Mouse (Mus musculus): ENCODE data around the gene Rgl1. TPM values are rescaled to one million over a fixed set of nuclear protein-coding genes. Genes with fewer than 3 reads are reported as not detected.

Rgl1 gene
- polyA plus RNA-seq, 1 experiment, result 3.0 TPM

GRCm38 (mm10) chr1:152616777-152617057, 149.4 kb downstream of the Rgl1 start:
- no peaks in the 10 kb centered on the region for H3K27me3 ChIP-seq (ENCODE audit: control insufficient read depth, insufficient read depth, low read length, poor library complexity, severe bottlenecking)
- no peak overlapping the region for H3K27ac ChIP-seq (ENCODE audit: insufficient read depth, low read length)
- TF ChIP-seq CTCF (IDR thresholded peaks at IDR 0.05; ENCODE audit: low read depth, low read length) (no peak), EP300 (IDR thresholded peaks at IDR 0.05; ENCODE audit: insufficient read depth, low read depth, low read length) (no peak), POLR2A (IDR thresholded peaks at IDR 0.05; ENCODE audit: insufficient read depth, low read length) (no peak)
- peaks cover 4% of the 10 kb centered on the region; the same call in 1 of the 2 replicates for H3K9me3 ChIP-seq (replicated peaks; ENCODE audit: control insufficient read depth, insufficient read depth, low read length, poor library complexity, severe bottlenecking)
- no peaks in the 10 kb centered on the region for H3K4me1 ChIP-seq (ENCODE audit: control insufficient read depth, insufficient read depth, low read length)
- no peak overlapping the region for H3K4me3 ChIP-seq (ENCODE audit: low read depth, low read length)
- H3K36me3 ChIP-seq (ENCODE audit: control insufficient read depth, insufficient read depth, low read length, poor library complexity, severe bottlenecking), result no peaks in the 10 kb centered on the region
- no peak overlapping the region for H3K9ac ChIP-seq (ENCODE audit: low read depth, poor library complexity, severe bottlenecking)

GRCm38 (mm10) chr1:152615987-152616776, 150.0 kb downstream of the Rgl1 start:
- Histone ChIP-seq H3K27ac (ENCODE audit: insufficient read depth, low read length) (no peak overlapping the region), H3K4me1 (ENCODE audit: control insufficient read depth, insufficient read depth, low read length) (no peaks in the 10 kb centered on the region), H3K9me3 (replicated peaks; ENCODE audit: control insufficient read depth, insufficient read depth, low read length, poor library complexity, severe bottlenecking) (peaks cover 4% of the 10 kb centered on the region; the same call in 1 of the 2 replicates), H3K27me3 (ENCODE audit: control insufficient read depth, insufficient read depth, low read length, poor library complexity, severe bottlenecking) (no peaks in the 10 kb centered on the region), H3K4me3 (ENCODE audit: low read depth, low read length) (no peak overlapping the region), H3K9ac (ENCODE audit: low read depth, poor library complexity, severe bottlenecking) (no peak overlapping the region), H3K36me3 (ENCODE audit: control insufficient read depth, insufficient read depth, low read length, poor library complexity, severe bottlenecking) (no peaks in the 10 kb centered on the region)
- TF ChIP-seq CTCF (IDR thresholded peaks at IDR 0.05; ENCODE audit: low read depth, low read length) (no peak), EP300 (IDR thresholded peaks at IDR 0.05; ENCODE audit: insufficient read depth, low read depth, low read length) (no peak), POLR2A (IDR thresholded peaks at IDR 0.05; ENCODE audit: insufficient read depth, low read length) (no peak)

GRCm38 (mm10) chr1:152614743-152615380, 151.3 kb downstream of the Rgl1 start:
- Histone ChIP-seq H3K36me3 (ENCODE audit: control insufficient read depth, insufficient read depth, low read length, poor library complexity, severe bottlenecking) (no peaks in the 10 kb centered on the region), H3K9me3 (replicated peaks; ENCODE audit: control insufficient read depth, insufficient read depth, low read length, poor library complexity, severe bottlenecking) (peaks cover 4% of the 10 kb centered on the region; the same call in 1 of the 2 replicates), H3K27me3 (ENCODE audit: control insufficient read depth, insufficient read depth, low read length, poor library complexity, severe bottlenecking) (no peaks in the 10 kb centered on the region), H3K27ac (ENCODE audit: insufficient read depth, low read length) (no peak overlapping the region), H3K4me1 (ENCODE audit: control insufficient read depth, insufficient read depth, low read length) (no peaks in the 10 kb centered on the region), H3K9ac (ENCODE audit: low read depth, poor library complexity, severe bottlenecking) (no peak overlapping the region), H3K4me3 (ENCODE audit: low read depth, low read length) (no peak overlapping the region)
- TF ChIP-seq CTCF (IDR thresholded peaks at IDR 0.05; ENCODE audit: low read depth, low read length), result no peak
- no peak for TF ChIP-seq EP300 (IDR thresholded peaks at IDR 0.05; ENCODE audit: insufficient read depth, low read depth, low read length)
- no peak for TF ChIP-seq POLR2A (IDR thresholded peaks at IDR 0.05; ENCODE audit: insufficient read depth, low read length)

GRCm38 (mm10) chr1:152613158-152613857, 152.8 kb downstream of the Rgl1 start:
- no peak for TF ChIP-seq CTCF (IDR thresholded peaks at IDR 0.05; ENCODE audit: low read depth, low read length)
- no peak for TF ChIP-seq EP300 (IDR thresholded peaks at IDR 0.05; ENCODE audit: insufficient read depth, low read depth, low read length)
- TF ChIP-seq POLR2A (IDR thresholded peaks at IDR 0.05; ENCODE audit: insufficient read depth, low read length), result no peak
- no peaks in the 10 kb centered on the region for H3K4me1 ChIP-seq (ENCODE audit: control insufficient read depth, insufficient read depth, low read length)
- no peaks in the 10 kb centered on the region for H3K36me3 ChIP-seq (ENCODE audit: control insufficient read depth, insufficient read depth, low read length, poor library complexity, severe bottlenecking)
- H3K9ac ChIP-seq (ENCODE audit: low read depth, poor library complexity, severe bottlenecking), result no peak overlapping the region
- H3K27me3 ChIP-seq (ENCODE audit: control insufficient read depth, insufficient read depth, low read length, poor library complexity, severe bottlenecking), result no peaks in the 10 kb centered on the region
- H3K4me3 ChIP-seq (ENCODE audit: low read depth, low read length), result no peak overlapping the region
- no peaks in the 10 kb centered on the region for H3K9me3 ChIP-seq (replicated peaks; ENCODE audit: control insufficient read depth, insufficient read depth, low read length, poor library complexity, severe bottlenecking)
- no peak overlapping the region for H3K27ac ChIP-seq (ENCODE audit: insufficient read depth, low read length)

GRCm38 (mm10) chr1:152612535-152613157, 153.5 kb downstream of the Rgl1 start:
- H3K27me3 ChIP-seq (ENCODE audit: control insufficient read depth, insufficient read depth, low read length, poor library complexity, severe bottlenecking), result no peaks in the 10 kb centered on the region
- no peak overlapping the region for H3K27ac ChIP-seq (ENCODE audit: insufficient read depth, low read length)
- H3K36me3 ChIP-seq (ENCODE audit: control insufficient read depth, insufficient read depth, low read length, poor library complexity, severe bottlenecking), result no peaks in the 10 kb centered on the region
- H3K9me3 ChIP-seq (replicated peaks; ENCODE audit: control insufficient read depth, insufficient read depth, low read length, poor library complexity, severe bottlenecking), result no peaks in the 10 kb centered on the region
- H3K4me1 ChIP-seq (ENCODE audit: control insufficient read depth, insufficient read depth, low read length), result no peaks in the 10 kb centered on the region
- no peak for TF ChIP-seq POLR2A (IDR thresholded peaks at IDR 0.05; ENCODE audit: insufficient read depth, low read length)
- no peak for TF ChIP-seq EP300 (IDR thresholded peaks at IDR 0.05; ENCODE audit: insufficient read depth, low read depth, low read length)
- TF ChIP-seq CTCF (IDR thresholded peaks at IDR 0.05; ENCODE audit: low read depth, low read length), result no peak
- no peak overlapping the region for H3K9ac ChIP-seq (ENCODE audit: low read depth, poor library complexity, severe bottlenecking)
- H3K4me3 ChIP-seq (ENCODE audit: low read depth, low read length), result no peak overlapping the region
